Mouse (Mus musculus): ENCODE data around the gene Krtap4-6. TPM values are rescaled to one million over a fixed set of nuclear protein-coding genes. Genes with fewer than 3 reads are reported as not detected.

Gene Krtap4-6
- total RNA-seq, 2 experiments from 2014 or later, result not detected

Other genes starting within 250 kb of the Krtap4-6 start
Only the 30 nearest of the 40 such genes appear.
- not detected in 2 replicates for gene Krt39, start 144.6 kb downstream of the Krtap4-6 start, total RNA-seq (2014; fragmentation: Nextera tagmentation)
- not detected in 2 replicates for gene Krt39, start 144.6 kb downstream of the Krtap4-6 start, total RNA-seq (2017)
- gene Krt40, start 122.8 kb downstream of the Krtap4-6 start, total RNA-seq (2014; fragmentation: Nextera tagmentation), result not detected in 2 replicates
- not detected in 2 replicates for gene Krt40, start 122.8 kb downstream of the Krtap4-6 start, total RNA-seq (2017)
- gene Krtap3-3, start 115.1 kb downstream of the Krtap4-6 start, total RNA-seq (2014; fragmentation: Nextera tagmentation), result not detected in 2 replicates
- not detected in 2 replicates for gene Krtap3-3, start 115.1 kb downstream of the Krtap4-6 start, total RNA-seq (2017)
- not detected in 2 replicates for gene Krtap3-2, start 109.1 kb downstream of the Krtap4-6 start, total RNA-seq (2014; fragmentation: Nextera tagmentation)
- gene Krtap3-2, start 109.1 kb downstream of the Krtap4-6 start, total RNA-seq (2017), result not detected in 2 replicates
- gene Gm11939, start 106.5 kb downstream of the Krtap4-6 start, total RNA-seq (2014; fragmentation: Nextera tagmentation), result not detected in 2 replicates
- gene Gm11939, start 106.5 kb downstream of the Krtap4-6 start, total RNA-seq (2017), result not detected in 2 replicates
- not detected in 2 replicates for gene Krtap3-1, start 99.3 kb downstream of the Krtap4-6 start, total RNA-seq (2014; fragmentation: Nextera tagmentation)
- gene Krtap3-1, start 99.3 kb downstream of the Krtap4-6 start, total RNA-seq (2017), result not detected in 2 replicates
- not detected in 2 replicates for gene Krtap1-5, start 84.9 kb downstream of the Krtap4-6 start, total RNA-seq (2014; fragmentation: Nextera tagmentation)
- not detected in 2 replicates for gene Krtap1-5, start 84.9 kb downstream of the Krtap4-6 start, total RNA-seq (2017)
- not detected in 2 replicates for gene Krtap1-4, start 82.3 kb downstream of the Krtap4-6 start, total RNA-seq (2014; fragmentation: Nextera tagmentation)
- gene Krtap1-4, start 82.3 kb downstream of the Krtap4-6 start, total RNA-seq (2017), result not detected in 2 replicates
- gene Krtap1-3, start 74.6 kb downstream of the Krtap4-6 start, total RNA-seq (2014; fragmentation: Nextera tagmentation), result not detected in 2 replicates
- gene Krtap1-3, start 74.6 kb downstream of the Krtap4-6 start, total RNA-seq (2017), result not detected in 2 replicates
- not detected in 2 replicates for gene Krtap9-3, start 67.9 kb downstream of the Krtap4-6 start, total RNA-seq (2014; fragmentation: Nextera tagmentation)
- gene Krtap9-3, start 67.9 kb downstream of the Krtap4-6 start, total RNA-seq (2017), result not detected in 2 replicates
- not detected in 2 replicates for gene Gm11938, start 62.7 kb downstream of the Krtap4-6 start, total RNA-seq (2014; fragmentation: Nextera tagmentation)
- not detected in 2 replicates for gene Gm11938, start 62.7 kb downstream of the Krtap4-6 start, total RNA-seq (2017)
- gene Gm11937, start 55.8 kb downstream of the Krtap4-6 start, total RNA-seq (2014; fragmentation: Nextera tagmentation), result not detected in 2 replicates
- gene Gm11937, start 55.8 kb downstream of the Krtap4-6 start, total RNA-seq (2017), result not detected in 2 replicates
- not detected in 2 replicates for gene Krtap2-4, start 51.1 kb downstream of the Krtap4-6 start, total RNA-seq (2014; fragmentation: Nextera tagmentation)
- not detected in 2 replicates for gene Krtap2-4, start 51.1 kb downstream of the Krtap4-6 start, total RNA-seq (2017)
- gene Gm11562, start 45.5 kb downstream of the Krtap4-6 start, total RNA-seq (2014; fragmentation: Nextera tagmentation), result not detected in 2 replicates
- not detected in 2 replicates for gene Gm11562, start 45.5 kb downstream of the Krtap4-6 start, total RNA-seq (2017)
- not detected in 2 replicates for gene Krtap4-1, start 37.7 kb downstream of the Krtap4-6 start, total RNA-seq (2014; fragmentation: Nextera tagmentation)
- gene Krtap4-1, start 37.7 kb downstream of the Krtap4-6 start, total RNA-seq (2017), result not detected in 2 replicates
- gene Krtap4-2, start 30.9 kb downstream of the Krtap4-6 start, total RNA-seq (2014; fragmentation: Nextera tagmentation), result not detected in 2 replicates
- not detected in 2 replicates for gene Krtap4-2, start 30.9 kb downstream of the Krtap4-6 start, total RNA-seq (2017)
- not detected in 2 replicates for gene Krtap4-7, start 21.9 kb downstream of the Krtap4-6 start, total RNA-seq (2014; fragmentation: Nextera tagmentation)
- gene Krtap4-7, start 21.9 kb downstream of the Krtap4-6 start, total RNA-seq (2017), result not detected in 2 replicates
- not detected in 2 replicates for gene Gm11555, start 15.7 kb downstream of the Krtap4-6 start, total RNA-seq (2014; fragmentation: Nextera tagmentation)
- not detected in 2 replicates for gene Gm11555, start 15.7 kb downstream of the Krtap4-6 start, total RNA-seq (2017)
- not detected in 2 replicates for gene Gm11563, start 7.0 kb downstream of the Krtap4-6 start, total RNA-seq (2014; fragmentation: Nextera tagmentation)
- not detected in 2 replicates for gene Gm11563, start 7.0 kb downstream of the Krtap4-6 start, total RNA-seq (2017)
- not detected in 2 replicates for gene Gm14190, start 24.8 kb upstream of the Krtap4-6 start, total RNA-seq (2014; fragmentation: Nextera tagmentation)
- not detected in 2 replicates for gene Gm14190, start 24.8 kb upstream of the Krtap4-6 start, total RNA-seq (2017)
- gene Gm14180, start 68.3 kb upstream of the Krtap4-6 start, total RNA-seq (2014; fragmentation: Nextera tagmentation), result not detected in 2 replicates
- gene Gm14180, start 68.3 kb upstream of the Krtap4-6 start, total RNA-seq (2017), result not detected in 2 replicates
- not detected in 2 replicates for gene Gm11595, start 107.0 kb upstream of the Krtap4-6 start, total RNA-seq (2014; fragmentation: Nextera tagmentation)
- gene Gm11595, start 107.0 kb upstream of the Krtap4-6 start, total RNA-seq (2017), result not detected in 2 replicates
- gene Krtap4-8, start 114.7 kb upstream of the Krtap4-6 start, total RNA-seq (2014; fragmentation: Nextera tagmentation), result not detected in 2 replicates
- gene Krtap4-8, start 114.7 kb upstream of the Krtap4-6 start, total RNA-seq (2017), result not detected in 2 replicates
- not detected in 2 replicates for gene Krtap4-9, start 119.2 kb upstream of the Krtap4-6 start, total RNA-seq (2014; fragmentation: Nextera tagmentation)
- gene Krtap4-9, start 119.2 kb upstream of the Krtap4-6 start, total RNA-seq (2017), result not detected in 2 replicates
- gene Gm11596, start 127.5 kb upstream of the Krtap4-6 start, total RNA-seq (2014; fragmentation: Nextera tagmentation), result not detected in 2 replicates
- gene Gm11596, start 127.5 kb upstream of the Krtap4-6 start, total RNA-seq (2017), result not detected in 2 replicates
- not detected in 2 replicates for gene Gm11569, start 133.0 kb upstream of the Krtap4-6 start, total RNA-seq (2014; fragmentation: Nextera tagmentation)
- not detected in 2 replicates for gene Gm11569, start 133.0 kb upstream of the Krtap4-6 start, total RNA-seq (2017)
- gene Gm11554, start 138.5 kb upstream of the Krtap4-6 start, total RNA-seq (2014; fragmentation: Nextera tagmentation), result not detected in 2 replicates
- gene Gm11554, start 138.5 kb upstream of the Krtap4-6 start, total RNA-seq (2017), result not detected in 2 replicates
- not detected in 2 replicates for gene Krtap4-13, start 143.9 kb upstream of the Krtap4-6 start, total RNA-seq (2014; fragmentation: Nextera tagmentation)
- not detected in 2 replicates for gene Krtap4-13, start 143.9 kb upstream of the Krtap4-6 start, total RNA-seq (2017)
- not detected in 2 replicates for gene Gm11564, start 149.7 kb upstream of the Krtap4-6 start, total RNA-seq (2014; fragmentation: Nextera tagmentation)
- not detected in 2 replicates for gene Gm11564, start 149.7 kb upstream of the Krtap4-6 start, total RNA-seq (2017)
- gene 2300003K06Rik, start 172.1 kb upstream of the Krtap4-6 start, total RNA-seq (2014; fragmentation: Nextera tagmentation), result not detected in 2 replicates
- not detected in 2 replicates for gene 2300003K06Rik, start 172.1 kb upstream of the Krtap4-6 start, total RNA-seq (2017)

All from granulocyte monocyte progenitor cell, adult 5-6 weeks (primary cell).